Mouse (Mus musculus) spleen, adult 2 months (tissue): ENCODE results near the gene Itsn1.

Source experiments
- CTCF ChIP-seq: fragments of 200-500 bp; IDR thresholded peaks from 2 replicates; pipeline ENCODE4 v1.5.1; 2011; ENCODE audit warnings: mild to moderate bottlenecking, inconsistent platforms; ENCODE audit not compliant: insufficient read depth, insufficient read length, insufficient replicate concordance; ENCODE audit errors: extremely low read depth
- POLR2A ChIP-seq: fragments of 200-500 bp; IDR thresholded peaks from 2 replicates; pipeline ENCODE4 v1.6.1; 2011; ENCODE audit warnings: low read depth, low read length, inconsistent platforms

DNA sequence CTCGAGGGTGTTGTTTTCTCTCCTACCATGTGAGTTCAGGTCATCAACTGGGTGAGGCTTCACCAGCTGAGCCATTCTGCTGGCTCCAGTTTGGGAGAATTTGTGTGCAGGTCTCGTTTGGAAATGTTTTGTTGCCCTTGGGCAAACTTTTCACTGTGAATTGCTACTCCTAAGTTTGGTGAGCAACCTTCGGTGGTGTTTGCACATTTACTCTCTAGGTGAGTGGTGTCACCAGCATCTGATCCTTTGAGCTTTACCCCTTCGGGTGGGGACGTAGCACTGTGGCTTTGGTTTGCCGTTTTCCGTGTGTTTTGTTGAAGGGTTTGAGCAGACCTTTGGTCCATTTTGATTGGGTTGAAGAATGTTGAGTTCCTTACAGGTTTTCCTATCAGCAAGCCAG, 93.2 kb downstream of the Itsn1 start:
- TF ChIP-seq CTCF (no peak), POLR2A (no peak)
